Mouse (Mus musculus) layer of hippocampus, adult 18-20 months (tissue): ENCODE measurements around the gene Herc3. TPM values are rescaled to one million over a fixed set of nuclear protein-coding genes. Genes with fewer than 3 reads are reported as not detected.
A peak's percentile ranks its signal among the peaks of the same experiment; 100 is the strongest.

Experiments
- DNase-seq, 2 experiments: peaks; one replicate each; pipeline ENCODE4 v3.0.0; 2022; ENCODE audit warnings: low spot score in 2 of 2
- total RNA-seq, 2 experiments: library from RNA; stranded (reverse); gene quantifications; 2 replicates each; pipeline ENCODE4 v1.2.3; 2021

Gene Herc3
- total RNA-seq, 2 experiments from 2014 or later, result 225 to 235 TPM

DNA sequence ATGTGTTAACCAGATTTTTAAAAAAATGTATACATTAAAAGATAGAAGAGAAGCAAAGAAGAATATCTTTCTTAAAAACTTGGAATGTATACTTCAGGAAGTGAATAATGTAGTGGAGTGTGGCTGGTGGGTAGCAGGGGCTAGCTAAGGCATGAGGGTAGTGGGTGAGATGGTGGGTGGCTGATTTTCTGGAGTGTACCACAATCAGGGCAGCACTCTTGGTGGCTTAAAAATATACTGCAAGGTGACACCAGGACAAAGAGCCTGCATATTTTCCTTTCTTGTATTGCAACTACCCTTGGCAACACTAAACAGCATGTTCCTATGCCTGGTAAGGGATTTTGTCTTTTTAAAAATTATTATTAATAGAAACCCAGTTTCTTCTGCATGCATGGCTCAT lies 133.3 kb downstream of the Herc3 start:
- peak in 1 of 2 experiments; percentile 11 for DNase-seq

DNA sequence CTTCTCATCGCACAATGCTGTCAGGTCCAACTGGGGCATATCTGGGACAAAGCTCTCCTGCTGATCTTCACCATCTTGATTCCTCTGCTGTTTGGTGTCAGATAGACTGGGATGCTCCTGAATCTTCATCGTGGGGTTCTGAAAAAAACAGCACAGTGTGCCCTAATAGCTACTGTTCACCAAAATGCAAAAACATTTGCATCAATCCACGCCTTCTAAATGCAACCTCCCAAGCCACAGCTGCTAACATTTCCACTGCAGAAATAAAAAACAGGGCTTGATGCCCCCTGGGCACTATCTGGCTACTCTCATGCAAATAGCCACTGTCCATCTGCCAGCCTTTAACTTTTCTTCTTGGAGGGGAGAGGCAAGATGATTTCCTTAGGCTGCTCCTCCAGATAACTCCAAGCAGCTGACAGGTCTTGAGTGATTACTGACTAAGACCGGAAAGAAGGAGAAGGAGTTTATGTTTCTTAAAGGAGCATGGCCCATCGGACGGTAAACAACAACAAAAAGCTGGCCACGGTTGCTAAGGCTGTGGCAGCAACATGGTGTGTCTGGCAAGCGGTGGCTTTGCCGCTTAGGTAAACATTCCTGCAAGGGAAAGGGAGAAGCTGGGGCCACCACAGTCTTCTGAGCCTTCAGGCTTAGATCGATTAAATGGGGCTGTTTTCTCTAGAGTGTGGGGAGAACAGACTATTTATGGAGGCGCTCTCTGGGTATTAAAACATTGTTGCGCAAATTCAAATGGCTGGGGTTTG lies 134.0 kb downstream of the Herc3 start:
- DNase-seq, result peak in 1 of 2 experiments; percentile 59

GRCm38 (mm10) chr6:58968272-58968671 lies 137.0 kb downstream of the Herc3 start:
- no peak for DNase-seq

Other genes with a start within 250 kb of the Herc3 start
- 10 to 100 TPM; 17.4 to 20.1 TPM for gene Abcg2, start 246.9 kb upstream of the Herc3 start, total RNA-seq
- 100 to 1,000 TPM; 272 to 302 TPM for gene Nap1l5, start 75.6 kb downstream of the Herc3 start, total RNA-seq
- gene Fam13a, start 193.1 kb downstream of the Herc3 start, total RNA-seq, result 10 to 100 TPM; 15.4 to 17.8 TPM